Mouse (Mus musculus): ENCODE results near the gene Mmp2. TPM values are rescaled to one million over a fixed set of nuclear protein-coding genes. Genes with fewer than 3 reads are reported as not detected.

Gene Mmp2
- polyA plus RNA-seq, 1 experiment from 2014 or later = 16.9 TPM

DNA sequence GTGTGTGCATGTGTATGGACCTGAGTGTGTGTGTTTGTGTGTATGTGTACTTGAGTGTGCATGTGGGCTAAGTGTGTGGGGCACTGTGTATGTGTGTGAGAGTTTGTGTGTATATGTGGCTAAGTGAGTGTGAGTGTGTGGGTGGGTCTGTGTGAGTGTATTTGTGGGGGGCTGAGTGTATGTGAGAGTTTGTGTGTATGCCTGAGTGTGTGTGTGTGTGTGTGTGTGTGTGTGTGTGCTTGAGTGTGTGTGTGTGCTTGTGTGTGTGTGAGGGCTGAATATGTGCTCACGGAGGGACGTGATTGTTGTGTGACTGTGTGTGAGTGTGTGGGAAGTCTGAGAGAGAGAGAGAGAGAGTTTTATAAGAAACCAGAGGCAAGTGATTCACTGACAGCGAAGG lies 24.3 kb downstream of the Mmp2 start:
- H3K4me2 ChIP-seq (ENCODE audit: low read depth, low read length) = no peak overlapping the region
- no peak overlapping the region for H3K4me3 ChIP-seq (ENCODE audit: low read depth, low read length)
- no peak overlapping the region for H3K9ac ChIP-seq (replicated peaks; ENCODE audit: low read depth, low read length)
- 0 out of 2 replicates have a peak, but pooled peaks cover 7% of the 10 kb centered on the region for H3K4me1 ChIP-seq (ENCODE audit: control insufficient read depth, insufficient read depth, low read length)
- WGBS = 84% methylated on average over 3 of the region's 3 CpGs
- no peaks in the 10 kb centered on the region for H3K27me3 ChIP-seq (ENCODE audit: control insufficient read depth, insufficient read depth, low read length)
- ATAC-seq (ENCODE audit: low read depth) = no peak
- H3K9me3 ChIP-seq (ENCODE audit: control insufficient read depth, low read length) = no peaks in the 10 kb centered on the region
- H3K27ac ChIP-seq (ENCODE audit: low read depth, low read length) = no peak overlapping the region
- no peaks in the 10 kb centered on the region for H3K36me3 ChIP-seq (ENCODE audit: control insufficient read depth, insufficient read depth, low read length)

DNA sequence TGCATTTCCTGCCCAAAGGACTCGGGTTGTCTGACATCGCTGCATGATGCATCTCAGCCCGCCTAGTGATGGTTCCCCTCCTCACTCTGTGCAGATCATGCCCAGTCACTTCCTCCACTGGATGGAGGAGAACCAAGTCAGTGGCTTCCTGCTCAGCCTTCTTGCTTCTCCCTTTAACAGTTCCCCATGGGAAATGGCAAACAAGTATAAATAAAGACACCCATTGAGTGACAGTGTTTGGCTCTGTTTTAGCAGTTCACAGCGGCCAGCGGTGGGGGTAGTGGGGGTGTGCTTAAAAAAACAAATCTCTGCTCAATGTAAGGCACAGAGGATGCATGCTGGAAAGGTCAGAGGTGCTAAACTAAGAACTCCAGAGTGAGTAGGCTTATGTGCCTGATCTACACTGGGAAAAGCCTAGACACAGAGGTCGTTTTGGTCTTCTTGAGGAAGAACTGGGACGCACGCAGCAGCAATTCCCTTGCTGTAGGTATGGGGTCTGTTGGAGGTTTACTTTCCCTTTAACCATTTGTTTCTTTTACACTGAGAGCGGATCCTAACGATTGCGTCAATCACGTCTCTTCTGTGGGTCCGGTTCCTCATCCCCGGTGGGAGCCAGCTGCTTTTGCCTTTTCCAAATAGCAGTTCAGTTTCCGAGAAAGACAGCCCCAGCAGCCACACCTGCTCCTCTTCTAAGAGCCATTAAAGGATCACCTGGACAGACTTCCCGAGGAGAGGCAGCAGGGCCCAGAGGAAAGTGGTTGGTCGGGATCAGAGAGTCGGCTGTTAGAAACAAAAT lies 26.3 kb downstream of the Mmp2 start:
- H3K4me2 ChIP-seq (ENCODE audit: low read depth, low read length) = no peak overlapping the region
- ATAC-seq (ENCODE audit: low read depth) = no peak
- WGBS = 53% methylated on average over 18 of the region's 18 CpGs
- H3K4me3 ChIP-seq (ENCODE audit: low read depth, low read length) = no peak overlapping the region
- 0 out of 2 replicates have a peak, but pooled peaks cover 5% of the 10 kb centered on the region for H3K4me1 ChIP-seq (ENCODE audit: control insufficient read depth, insufficient read depth, low read length)
- no peaks in the 10 kb centered on the region for H3K36me3 ChIP-seq (ENCODE audit: control insufficient read depth, insufficient read depth, low read length)
- no peak overlapping the region for H3K27ac ChIP-seq (ENCODE audit: low read depth, low read length)
- no peaks in the 10 kb centered on the region for H3K27me3 ChIP-seq (ENCODE audit: control insufficient read depth, insufficient read depth, low read length)
- H3K9ac ChIP-seq (replicated peaks; ENCODE audit: low read depth, low read length) = no peak overlapping the region
- H3K9me3 ChIP-seq (ENCODE audit: control insufficient read depth, low read length) = no peaks in the 10 kb centered on the region

DNA sequence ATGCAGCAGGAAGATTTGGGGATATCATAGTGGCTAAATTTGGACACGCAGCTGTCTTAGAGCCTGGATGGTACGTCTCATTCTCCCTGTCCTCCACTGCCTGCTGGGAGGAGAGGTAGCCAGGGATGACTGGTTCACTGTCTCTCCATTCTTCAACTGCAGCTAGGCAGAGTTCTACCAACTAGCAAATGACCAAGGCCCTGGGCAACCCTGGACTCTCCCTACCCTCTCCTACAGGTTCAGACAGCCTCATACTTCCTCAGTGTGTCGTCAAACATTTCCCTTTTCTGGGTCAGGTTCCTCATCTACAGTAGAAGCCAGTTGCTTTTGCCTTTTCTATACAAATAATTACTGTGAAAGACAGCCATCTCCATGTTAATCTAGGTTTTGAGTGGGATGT lies 27.6 kb downstream of the Mmp2 start:
- H3K36me3 ChIP-seq (ENCODE audit: control insufficient read depth, insufficient read depth, low read length) = no peaks in the 10 kb centered on the region
- H3K4me1 ChIP-seq (ENCODE audit: control insufficient read depth, insufficient read depth, low read length) = 0 out of 2 replicates have a peak, but pooled peaks cover 5% of the 10 kb centered on the region
- no peak overlapping the region for H3K4me3 ChIP-seq (ENCODE audit: low read depth, low read length)
- H3K9me3 ChIP-seq (ENCODE audit: control insufficient read depth, low read length) = no peaks in the 10 kb centered on the region
- H3K27ac ChIP-seq (ENCODE audit: low read depth, low read length) = no peak overlapping the region
- H3K4me2 ChIP-seq (ENCODE audit: low read depth, low read length) = no peak overlapping the region
- no peak overlapping the region for H3K9ac ChIP-seq (replicated peaks; ENCODE audit: low read depth, low read length)
- H3K27me3 ChIP-seq (ENCODE audit: control insufficient read depth, insufficient read depth, low read length) = no peaks in the 10 kb centered on the region
- WGBS = 87% methylated on average over 3 of the region's 3 CpGs
- no peak for ATAC-seq (ENCODE audit: low read depth)

DNA sequence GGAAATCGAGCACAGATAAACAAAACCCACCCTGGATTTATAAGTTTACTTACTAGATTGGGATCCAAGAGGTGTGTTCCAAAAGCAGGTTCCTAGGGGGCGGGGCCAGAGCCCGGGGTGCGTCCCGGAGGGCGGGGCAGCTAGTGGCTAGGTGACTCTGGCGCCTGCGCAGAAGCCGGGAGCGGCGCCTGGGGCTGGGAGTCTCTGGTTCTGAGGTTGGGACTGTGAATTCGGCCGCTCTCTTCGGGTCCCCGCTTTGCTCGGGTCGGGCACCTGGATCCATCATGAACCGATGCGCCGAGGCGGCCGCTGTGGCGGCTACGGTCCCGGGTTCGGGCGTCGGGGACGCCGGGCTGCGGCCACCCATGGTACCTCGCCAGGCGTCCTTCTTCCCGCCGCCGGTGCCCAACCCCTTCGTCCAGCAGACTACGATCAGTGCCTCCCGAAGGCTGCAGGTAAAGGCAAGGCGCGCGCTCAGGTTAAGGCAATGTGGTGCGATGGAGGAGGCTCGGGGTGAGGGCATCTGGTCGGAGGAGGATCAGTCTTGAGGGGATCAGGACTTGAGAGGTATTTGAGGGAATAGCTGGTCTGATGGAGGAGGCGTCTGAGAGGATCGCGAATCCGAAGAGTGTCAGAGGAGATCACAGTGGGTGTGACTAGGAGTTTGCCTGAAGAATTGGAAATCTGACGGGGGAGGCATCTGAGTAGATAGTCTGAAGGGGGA lies 28.2 kb downstream of the Mmp2 start, which contains the start of gene Lpcat2:
TSS of gene Lpcat2 (plus strand) at position 169 of the 724 bp plus-strand sequence.
- Histone ChIP-seq H3K4me3 (ENCODE audit: low read depth, low read length) (peak within 1 kb of the TSS; percentile 56), H3K4me1 (ENCODE audit: control insufficient read depth, insufficient read depth, low read length) (0 out of 2 replicates have a peak, but pooled peaks cover 2% of the 10 kb centered on the region), H3K27ac (ENCODE audit: low read depth, low read length) (no peak within 1 kb of the TSS), H3K27me3 (ENCODE audit: control insufficient read depth, insufficient read depth, low read length) (no peaks in the 10 kb centered on the region), H3K9ac (replicated peaks; ENCODE audit: low read depth, low read length) (peak within 1 kb of the TSS; percentile 64), H3K4me2 (ENCODE audit: low read depth, low read length) (peak within 1 kb of the TSS; percentile 60), H3K9me3 (ENCODE audit: control insufficient read depth, low read length) (no peaks in the 10 kb centered on the region), H3K36me3 (ENCODE audit: control insufficient read depth, insufficient read depth, low read length) (no peaks in the 10 kb centered on the region)
- ATAC-seq (ENCODE audit: low read depth) = peak; percentile 68
- WGBS = 1% methylated on average over 50 of the region's 50 CpGs

DNA sequence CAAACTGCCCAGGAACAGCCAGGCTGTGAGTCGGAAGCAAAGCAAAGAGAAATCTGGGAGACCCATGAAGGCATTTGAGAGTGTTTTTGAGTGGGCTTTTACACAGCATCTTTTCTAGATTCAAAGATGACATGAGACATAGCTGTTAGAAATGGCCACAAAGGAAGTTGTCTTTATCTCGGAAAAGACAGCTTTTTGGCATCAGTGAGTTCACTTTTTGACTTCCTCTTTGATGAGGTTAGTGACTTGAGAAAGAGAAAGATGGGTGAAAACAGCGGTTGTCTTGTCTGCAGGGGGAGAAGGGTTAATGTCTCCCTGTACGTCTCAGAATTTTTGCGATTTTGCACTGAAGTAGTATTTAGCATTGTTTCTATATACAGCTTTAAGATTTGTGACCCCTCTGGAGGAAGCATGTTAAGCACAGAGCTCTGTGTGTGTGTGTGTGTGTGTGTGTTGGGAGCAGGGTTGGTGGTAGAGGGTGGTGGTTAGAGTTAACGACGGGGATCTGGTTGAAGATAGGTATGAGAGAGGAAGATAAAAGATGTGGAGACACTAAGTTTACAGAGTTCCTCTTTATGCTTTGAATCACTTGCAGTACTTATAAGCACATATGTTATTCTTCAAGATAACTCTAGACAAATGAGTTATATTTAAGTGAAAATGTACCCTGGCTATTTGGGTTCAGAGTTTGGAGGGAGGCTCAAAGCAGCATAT lies 29.3 kb downstream of the Mmp2 start:
- H3K36me3 ChIP-seq (ENCODE audit: control insufficient read depth, insufficient read depth, low read length) = no peaks in the 10 kb centered on the region
- peak overlapping the region; percentile 60 for H3K4me2 ChIP-seq (ENCODE audit: low read depth, low read length)
- no peaks in the 10 kb centered on the region for H3K9me3 ChIP-seq (ENCODE audit: control insufficient read depth, low read length)
- 87% methylated on average over 7 of the region's 7 CpGs for WGBS
- no peaks in the 10 kb centered on the region for H3K4me1 ChIP-seq (ENCODE audit: control insufficient read depth, insufficient read depth, low read length)
- H3K27ac ChIP-seq (ENCODE audit: low read depth, low read length) = no peak overlapping the region
- ATAC-seq (ENCODE audit: low read depth) = no peak
- H3K27me3 ChIP-seq (ENCODE audit: control insufficient read depth, insufficient read depth, low read length) = no peaks in the 10 kb centered on the region
- H3K4me3 ChIP-seq (ENCODE audit: low read depth, low read length) = peak overlapping the region; percentile 56
- no peak overlapping the region for H3K9ac ChIP-seq (replicated peaks; ENCODE audit: low read depth, low read length)

DNA sequence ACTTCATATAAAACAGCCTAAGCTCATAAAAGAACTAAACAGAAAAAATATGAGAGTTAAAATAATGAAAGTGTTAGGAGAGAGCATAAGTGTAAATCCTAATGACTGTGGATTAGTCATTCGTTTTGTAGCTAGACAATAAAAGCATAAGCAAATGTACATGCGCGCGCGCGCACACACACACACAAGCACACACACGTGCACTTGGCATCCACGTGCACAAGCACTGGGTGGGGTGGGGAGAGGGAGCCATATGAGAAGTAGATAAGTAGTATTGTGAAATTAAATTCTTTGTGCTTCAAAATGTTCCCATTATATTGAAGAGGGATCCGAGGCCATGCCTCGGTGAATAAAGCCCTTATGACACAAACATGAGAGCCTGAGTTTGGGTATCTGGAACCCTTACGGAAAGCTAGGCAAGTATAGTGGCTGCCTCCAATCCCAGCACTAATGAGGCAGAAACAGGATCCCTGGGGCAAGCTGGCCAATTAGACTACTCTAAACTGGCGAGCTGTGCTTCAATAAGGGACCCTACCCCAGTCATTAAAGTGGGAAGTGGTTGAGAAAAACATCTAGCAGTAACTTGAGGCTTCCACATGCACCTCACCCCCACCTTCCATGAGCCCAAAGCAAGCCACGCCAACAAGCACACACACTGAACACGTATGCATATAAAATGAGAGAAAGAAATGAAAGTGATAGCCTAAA lies 31.5 kb downstream of the Mmp2 start:
- WGBS = 77% methylated on average over 14 of the region's 14 CpGs
- no peaks in the 10 kb centered on the region for H3K4me1 ChIP-seq (ENCODE audit: control insufficient read depth, insufficient read depth, low read length)
- no peak overlapping the region for H3K27ac ChIP-seq (ENCODE audit: low read depth, low read length)
- H3K4me2 ChIP-seq (ENCODE audit: low read depth, low read length) = no peak overlapping the region
- H3K9ac ChIP-seq (replicated peaks; ENCODE audit: low read depth, low read length) = no peak overlapping the region
- H3K36me3 ChIP-seq (ENCODE audit: control insufficient read depth, insufficient read depth, low read length) = no peaks in the 10 kb centered on the region
- H3K4me3 ChIP-seq (ENCODE audit: low read depth, low read length) = no peak overlapping the region
- H3K9me3 ChIP-seq (ENCODE audit: control insufficient read depth, low read length) = no peaks in the 10 kb centered on the region
- H3K27me3 ChIP-seq (ENCODE audit: control insufficient read depth, insufficient read depth, low read length) = no peaks in the 10 kb centered on the region
- ATAC-seq (ENCODE audit: low read depth) = no peak

DNA sequence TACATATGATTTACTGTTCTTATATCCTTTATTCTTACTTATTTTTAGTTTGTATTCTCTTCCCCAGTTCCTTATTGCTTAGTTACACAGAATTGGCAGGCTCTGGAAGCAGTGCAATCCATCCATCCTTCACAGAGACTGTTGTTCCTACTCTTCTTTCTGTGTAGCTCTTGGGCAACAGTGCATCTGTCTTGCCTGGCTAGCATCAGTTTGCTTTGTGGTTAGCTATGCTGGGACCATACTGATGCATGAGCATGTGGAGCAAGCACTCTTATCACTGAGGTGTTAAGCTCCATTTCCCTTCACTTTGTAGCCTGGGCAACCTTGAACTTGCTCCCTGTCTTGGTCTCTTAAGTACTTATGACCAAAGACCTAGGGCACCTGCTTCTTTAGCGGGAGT lies 34.9 kb downstream of the Mmp2 start:
- no peak overlapping the region for H3K9ac ChIP-seq (replicated peaks; ENCODE audit: low read depth, low read length)
- H3K9me3 ChIP-seq (ENCODE audit: control insufficient read depth, low read length) = no peaks in the 10 kb centered on the region
- no peak overlapping the region for H3K27ac ChIP-seq (ENCODE audit: low read depth, low read length)
- no peak for ATAC-seq (ENCODE audit: low read depth)
- 100% methylated on average over 1 of the region's 1 CpGs for WGBS
- H3K27me3 ChIP-seq (ENCODE audit: control insufficient read depth, insufficient read depth, low read length) = no peaks in the 10 kb centered on the region
- no peaks in the 10 kb centered on the region for H3K36me3 ChIP-seq (ENCODE audit: control insufficient read depth, insufficient read depth, low read length)
- no peak overlapping the region for H3K4me2 ChIP-seq (ENCODE audit: low read depth, low read length)
- no peaks in the 10 kb centered on the region for H3K4me1 ChIP-seq (ENCODE audit: control insufficient read depth, insufficient read depth, low read length)
- H3K4me3 ChIP-seq (ENCODE audit: low read depth, low read length) = no peak overlapping the region

DNA sequence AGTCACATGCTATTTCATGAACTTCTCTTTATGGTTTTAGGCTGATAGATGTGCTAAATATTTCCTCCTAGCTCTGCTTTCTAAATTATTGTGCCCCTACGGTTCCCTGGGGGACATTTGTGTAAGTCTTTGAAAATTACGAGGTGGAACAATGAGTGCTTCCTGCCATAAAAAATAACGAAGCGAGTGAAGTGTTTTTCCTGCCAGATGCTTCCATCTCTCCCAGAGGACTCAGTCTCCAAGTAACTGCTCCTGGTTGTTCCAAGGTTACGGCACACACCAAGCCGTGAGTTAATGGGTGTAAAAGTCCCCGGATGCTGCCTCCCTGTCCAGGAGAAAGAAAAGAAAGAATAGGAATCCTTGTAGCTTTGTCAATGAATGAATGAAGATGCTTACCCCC lies 43.2 kb downstream of the Mmp2 start:
- Histone ChIP-seq H3K9me3 (ENCODE audit: control insufficient read depth, low read length) (no peaks in the 10 kb centered on the region), H3K4me1 (ENCODE audit: control insufficient read depth, insufficient read depth, low read length) (peaks cover 19% of the 10 kb centered on the region; the same call in 1 of the 2 replicates), H3K36me3 (ENCODE audit: control insufficient read depth, insufficient read depth, low read length) (no peaks in the 10 kb centered on the region), H3K4me3 (ENCODE audit: low read depth, low read length) (no peak overlapping the region), H3K4me2 (ENCODE audit: low read depth, low read length) (no peak overlapping the region), H3K27me3 (ENCODE audit: control insufficient read depth, insufficient read depth, low read length) (no peaks in the 10 kb centered on the region), H3K27ac (ENCODE audit: low read depth, low read length) (peak overlapping the region; percentile 52; the same call in 1 of the 2 replicates), H3K9ac (replicated peaks; ENCODE audit: low read depth, low read length) (no peak overlapping the region)
- 6% methylated on average over 7 of the region's 7 CpGs for WGBS
- ATAC-seq (ENCODE audit: low read depth) = peak; percentile 68; the same call in 1 of the 2 replicates
